Mouse (Mus musculus): ENCODE data around the gene Amotl1.

- TF ChIP-seq CTCF (IDR thresholded peaks at IDR 0.05; ENCODE audit: low read depth), result no peak
- no peak for TF ChIP-seq EP300 (IDR thresholded peaks at IDR 0.05; ENCODE audit: low read depth)
These were observed 1.8 kb upstream of the Amotl1 start for GRCm38 (mm10) chr9:14646641-14647040.

Data from liver, postnatal 0 days (tissue).